Mouse (Mus musculus) hindbrain, embryonic 10.5 days (tissue): ENCODE results near the gene Pelo. TPM values are rescaled to one million over a fixed set of nuclear protein-coding genes. Genes with fewer than 3 reads are reported as not detected.

Source experiments
- DNase-seq: peaks from one replicate; pipeline ENCODE4 v3.0.0-alpha.2; 2017; ENCODE audit warnings: low spot score
- H3K27ac ChIP-seq: fragments of 300-500 bp; sonication (generic); 2 replicates; pipeline ENCODE4 v1.5.1; 2016; ENCODE audit warnings: mild to moderate bottlenecking, moderate library complexity
- H3K27me3 ChIP-seq: fragments of 300-500 bp; sonication (generic); 2 replicates; pipeline ENCODE4 v1.6.1; 2016; ENCODE audit warnings: mild to moderate bottlenecking; ENCODE audit not compliant: poor library complexity, insufficient read depth, severe bottlenecking
- H3K36me3 ChIP-seq: fragments of 300-500 bp; sonication (generic); 2 replicates; pipeline ENCODE4 v1.6.1; 2016; ENCODE audit warnings: mild to moderate bottlenecking, moderate library complexity
- H3K4me1 ChIP-seq: fragments of 300-500 bp; sonication (generic); replicated peaks from 2 replicates; pipeline ENCODE4 v1.6.1; 2016; ENCODE audit warnings: mild to moderate bottlenecking
- H3K4me3 ChIP-seq: fragments of 300-500 bp; sonication (generic); 2 replicates; pipeline ENCODE4 v1.5.1; 2016; ENCODE audit warnings: mild to moderate bottlenecking, moderate library complexity
- H3K9me3 ChIP-seq: fragments of 300-500 bp; sonication (generic); 2 replicates; pipeline ENCODE4 v1.6.1; 2016; ENCODE audit warnings: mild to moderate bottlenecking, moderate library complexity
- WGBS: fragments of 180-500 bp; shearing (Covaris S2); methylation state at CpG from one replicate; pipeline ENCODE4 v1.1.7; 2016; 5-methylcytosine and 5-hydroxymethylcytosine counted together
- polyA plus RNA-seq: library from polyadenylated mRNA; unstranded; fragments of >200 nt; fragmentation: Nextera tagmentation; extraction: Ambion mirVana; gene quantifications from 2 replicates; pipeline ENCODE4 v1.2.1, GENCODE M21; 2016

Gene Pelo
- polyA plus RNA-seq, 1 experiment from 2014 or later = 5.3 TPM

DNA sequence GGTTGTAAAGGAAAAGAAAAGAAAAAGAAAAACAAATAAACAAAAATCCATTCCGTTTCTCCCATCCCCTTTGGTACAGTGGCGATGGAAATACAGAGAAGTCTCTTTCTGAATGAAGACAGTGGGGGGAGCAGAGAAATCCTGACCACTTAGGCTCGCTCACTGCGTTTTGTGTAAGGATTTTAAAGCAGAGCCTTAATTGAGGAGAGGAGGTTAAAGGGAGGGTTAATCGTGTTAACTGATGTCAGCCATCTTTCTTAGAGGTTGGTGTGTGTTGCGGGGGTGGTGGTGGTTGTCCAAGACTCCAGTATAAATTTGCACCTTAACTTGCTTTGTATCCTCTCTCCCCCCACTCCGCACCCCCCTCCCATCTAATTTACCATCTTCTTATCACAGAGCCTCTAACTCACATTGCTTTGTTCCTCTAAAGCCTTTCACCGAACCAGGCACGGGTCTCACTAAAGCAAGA is 1.0 kb upstream of the Pelo start:
- Histone ChIP-seq H3K4me3 (peak overlapping the region; percentile 75), H3K36me3 (peaks cover 32% of the 10 kb centered on the region), H3K27ac (peak overlapping the region; percentile 96), H3K9me3 (peaks cover 10% of the 10 kb centered on the region; the same call in 1 of the 2 replicates), H3K4me1 (peaks cover 22% of the 10 kb centered on the region), H3K27me3 (no peaks in the 10 kb centered on the region)
- no peak for DNase-seq
- 55% methylated on average over 9 of the region's 9 CpGs for WGBS

DNA sequence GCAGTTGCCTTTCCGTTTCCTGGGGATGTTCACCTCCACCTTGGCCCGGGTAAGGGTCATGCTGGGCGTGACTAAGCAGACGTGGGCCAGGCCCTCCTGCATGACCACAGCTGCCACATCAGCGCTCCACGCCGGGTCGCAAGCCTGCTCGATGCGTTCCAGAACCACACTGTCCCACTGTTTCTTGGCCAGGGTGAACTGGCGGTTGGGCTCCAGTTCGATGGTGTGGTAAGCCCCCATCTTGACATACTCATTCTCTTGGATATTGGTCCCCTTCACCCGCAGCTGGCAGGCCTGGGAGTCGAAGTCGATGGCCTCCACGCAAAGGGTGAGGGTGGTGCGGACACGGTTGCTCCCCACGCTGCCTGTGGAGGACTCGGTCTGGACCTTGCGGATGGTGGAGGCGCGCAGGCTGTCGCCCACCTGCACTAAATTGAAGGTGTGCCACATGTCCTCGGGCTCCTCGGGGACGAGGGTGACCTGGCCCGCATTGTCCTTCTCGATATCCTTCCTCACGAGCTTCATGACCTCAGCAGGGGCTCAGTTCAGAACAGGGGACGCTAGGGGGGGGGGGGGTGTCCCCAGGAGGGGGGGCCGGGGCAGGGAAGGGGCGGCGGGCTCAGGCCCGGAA is 476 bp downstream of the Pelo start:
- H3K27me3 ChIP-seq = no peaks in the 10 kb centered on the region
- 8% methylated on average over 35 of the region's 35 CpGs for WGBS
- DNase-seq = peak; percentile 37
- H3K27ac ChIP-seq = peak overlapping the region; percentile 96
- H3K36me3 ChIP-seq = peaks cover 39% of the 10 kb centered on the region
- H3K9me3 ChIP-seq = peaks cover 10% of the 10 kb centered on the region; the same call in 1 of the 2 replicates
- peak overlapping the region; percentile 75 for H3K4me3 ChIP-seq
- peaks cover 22% of the 10 kb centered on the region for H3K4me1 ChIP-seq

DNA sequence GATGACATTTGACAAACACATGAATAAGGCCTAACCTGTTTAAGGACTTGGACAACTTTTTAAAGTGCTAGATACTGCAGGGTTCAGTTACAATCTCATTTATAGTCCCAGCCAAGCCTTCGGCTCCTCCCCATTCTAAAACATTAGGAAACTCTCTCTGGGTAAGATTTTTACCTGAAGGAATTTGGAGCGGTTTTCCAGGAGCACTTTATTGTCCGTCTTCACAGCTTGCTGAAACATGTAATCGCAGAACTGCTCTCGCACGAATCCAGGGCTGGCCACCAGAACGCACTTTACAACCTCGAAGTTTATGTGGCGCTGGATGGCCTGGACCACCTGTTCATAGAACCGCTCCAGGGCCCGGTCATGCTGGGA is 979 bp downstream of the Pelo start:
- Histone ChIP-seq H3K27me3 (no peaks in the 10 kb centered on the region), H3K9me3 (peaks cover 10% of the 10 kb centered on the region; the same call in 1 of the 2 replicates), H3K4me3 (peak overlapping the region; percentile 75), H3K36me3 (peaks cover 39% of the 10 kb centered on the region), H3K27ac (peak overlapping the region; percentile 96), H3K4me1 (peaks cover 22% of the 10 kb centered on the region)
- DNase-seq = no peak
- 62% methylated on average over 11 of the region's 11 CpGs for WGBS

DNA sequence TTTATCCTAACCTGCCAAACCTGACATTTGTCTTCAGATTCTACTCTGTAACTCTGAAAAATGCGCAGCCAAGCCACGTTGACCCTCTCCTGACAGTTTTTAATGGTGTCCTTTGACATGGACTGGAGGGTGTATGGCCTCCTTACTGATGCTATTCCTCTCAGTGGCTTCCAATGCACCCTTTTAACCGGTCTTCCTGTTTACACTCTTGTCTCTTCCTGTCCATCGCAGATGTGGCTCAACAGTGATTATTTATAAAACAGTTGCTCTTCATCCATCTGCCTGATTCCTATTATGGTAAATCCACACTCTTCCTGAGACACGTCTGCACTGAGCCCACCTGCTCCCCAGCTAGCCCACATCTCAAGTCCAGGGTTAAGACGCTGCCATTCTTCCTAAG is 4.0 kb downstream of the Pelo start:
- 90% methylated on average over 6 of the region's 6 CpGs for WGBS
- Histone ChIP-seq H3K9me3 (peaks cover 10% of the 10 kb centered on the region; the same call in 1 of the 2 replicates), H3K27ac (no peak overlapping the region), H3K36me3 (peaks cover 39% of the 10 kb centered on the region), H3K27me3 (no peaks in the 10 kb centered on the region), H3K4me3 (no peak overlapping the region), H3K4me1 (peaks cover 21% of the 10 kb centered on the region)
- no peak for DNase-seq

DNA sequence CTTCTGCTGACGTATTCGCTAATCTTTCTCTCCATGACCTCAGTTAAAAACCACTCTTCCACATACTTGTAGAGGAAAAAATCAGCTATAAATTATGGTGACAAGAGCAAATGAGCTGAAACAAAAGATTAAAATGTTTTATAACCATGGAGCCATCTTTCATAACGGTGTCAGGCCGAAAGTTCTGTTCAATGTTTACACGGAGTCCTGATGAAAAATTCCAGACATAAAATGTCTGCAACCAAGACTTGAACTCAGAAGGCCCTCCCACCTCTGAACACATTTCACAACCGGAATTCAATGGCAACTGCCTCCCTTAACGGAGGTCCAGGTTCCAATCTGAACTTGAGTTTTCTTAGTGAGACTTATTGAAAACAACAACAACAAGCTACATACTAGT is 7.6 kb downstream of the Pelo start:
- Histone ChIP-seq H3K27ac (no peak overlapping the region), H3K4me1 (no peaks in the 10 kb centered on the region), H3K9me3 (0 out of 2 replicates have a peak, but pooled peaks cover 5% of the 10 kb centered on the region), H3K36me3 (peaks cover 20% of the 10 kb centered on the region), H3K4me3 (no peak overlapping the region), H3K27me3 (no peaks in the 10 kb centered on the region)
- no peak for DNase-seq
- 94% methylated on average over 7 of the region's 7 CpGs for WGBS

DNA sequence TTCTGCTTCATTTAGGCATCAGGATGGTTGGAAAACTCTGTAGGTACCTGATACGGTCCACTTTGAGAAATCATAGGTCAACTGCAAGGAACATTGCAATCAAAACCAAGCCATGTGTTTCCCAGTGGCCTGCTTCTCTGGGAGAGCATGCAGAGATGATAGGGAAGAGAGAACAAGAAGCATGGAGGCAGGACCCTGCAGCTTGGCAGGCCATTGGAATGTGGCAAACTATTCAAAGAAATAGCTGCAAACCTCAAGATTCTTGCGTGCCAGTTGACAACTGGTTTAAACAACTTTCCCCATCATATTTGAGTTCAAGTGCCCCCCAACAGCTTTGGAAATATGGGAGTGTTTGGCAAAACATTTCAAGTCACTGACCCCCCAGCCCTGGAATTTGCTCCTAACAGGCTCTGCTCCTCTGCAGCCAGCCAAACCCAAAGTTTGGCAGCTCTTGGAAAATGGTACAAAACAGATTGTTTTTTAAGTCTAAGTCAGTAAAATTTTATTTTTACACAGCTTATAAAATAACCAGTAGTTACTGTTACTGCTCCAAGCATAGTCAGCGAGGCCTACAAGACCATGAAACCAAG is 9.9 kb downstream of the Pelo start:
- WGBS = 90% methylated on average over 3 of the region's 3 CpGs
- Histone ChIP-seq H3K9me3 (no peaks in the 10 kb centered on the region), H3K27ac (no peak overlapping the region), H3K4me1 (no peaks in the 10 kb centered on the region), H3K27me3 (no peaks in the 10 kb centered on the region), H3K4me3 (no peak overlapping the region), H3K36me3 (no peaks in the 10 kb centered on the region)
- DNase-seq = no peak

DNA sequence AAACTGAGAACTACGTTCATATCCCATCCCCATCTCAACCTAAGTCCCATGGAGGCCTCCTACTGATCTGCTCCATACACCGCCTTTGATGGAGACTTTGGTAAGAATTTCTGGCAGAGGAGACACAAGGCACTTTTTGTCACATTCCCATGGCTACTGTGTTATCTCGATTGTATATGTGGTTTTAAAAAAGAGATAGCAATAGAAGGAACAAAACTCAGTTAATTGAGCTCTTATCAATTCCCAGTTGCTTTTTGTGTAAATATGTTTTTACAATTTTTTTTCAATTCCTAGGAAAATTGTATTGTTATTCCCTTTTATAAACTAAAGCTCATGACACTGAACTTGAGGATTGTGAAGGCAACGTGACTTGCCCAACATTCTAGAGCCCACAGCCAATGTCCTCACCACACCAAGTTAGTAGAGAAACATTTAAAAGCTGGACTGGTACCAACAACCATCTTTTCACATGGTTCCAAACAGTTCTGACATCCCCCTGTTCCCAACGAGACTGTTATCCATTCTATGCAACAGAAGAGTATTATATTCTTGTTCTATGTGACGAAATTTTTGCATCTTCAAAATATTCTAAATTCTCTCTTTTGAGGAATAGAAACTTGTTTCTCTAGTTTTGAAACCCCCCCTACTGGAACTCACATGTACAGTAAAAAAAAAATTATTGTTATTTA is 10.8 kb downstream of the Pelo start:
- H3K9me3 ChIP-seq = no peaks in the 10 kb centered on the region
- no peak overlapping the region for H3K4me3 ChIP-seq
- H3K27me3 ChIP-seq = no peaks in the 10 kb centered on the region
- H3K27ac ChIP-seq = no peak overlapping the region
- no peaks in the 10 kb centered on the region for H3K36me3 ChIP-seq
- H3K4me1 ChIP-seq = no peaks in the 10 kb centered on the region
- 87% methylated on average over 6 of the region's 6 CpGs for WGBS
- no peak for DNase-seq

DNA sequence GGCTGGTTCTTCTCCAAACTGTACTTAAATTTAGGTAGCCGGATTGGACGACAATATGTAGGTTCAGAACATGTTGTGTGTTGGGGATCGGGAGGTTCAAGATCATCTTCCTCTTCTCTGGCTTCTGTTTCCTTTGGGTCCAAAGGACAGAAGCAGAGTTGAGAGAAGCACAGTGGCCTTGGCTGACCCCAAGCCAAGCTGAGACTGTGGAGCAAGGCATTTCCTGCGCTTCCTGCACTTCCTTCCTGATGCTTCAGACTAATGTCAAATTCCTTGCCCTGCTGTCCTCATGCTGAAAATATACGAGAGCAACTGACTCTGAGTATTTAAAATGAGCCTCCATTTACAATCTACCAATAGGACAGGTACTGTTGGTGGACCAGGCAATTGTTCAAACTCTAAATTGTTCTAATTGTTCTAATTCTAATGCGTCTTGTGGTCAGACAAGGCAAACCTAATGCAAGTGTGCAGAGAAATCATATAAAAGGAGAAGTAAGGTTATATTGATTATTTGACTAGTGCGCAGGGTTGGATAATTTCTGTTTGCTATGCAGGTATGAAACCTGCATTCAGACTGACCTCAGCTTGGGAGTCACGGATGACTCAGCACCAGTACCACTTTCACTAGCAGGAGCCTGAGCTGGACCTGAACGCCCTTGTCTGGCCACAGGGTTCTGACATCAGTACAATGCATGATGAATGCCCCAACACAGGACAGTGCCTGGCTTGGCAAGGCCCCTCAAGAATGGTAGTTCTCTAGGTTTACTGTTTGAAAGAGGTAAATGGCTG is 12.4 kb downstream of the Pelo start:
- 85% methylated on average over 9 of the region's 9 CpGs for WGBS
- no peak for DNase-seq

DNA sequence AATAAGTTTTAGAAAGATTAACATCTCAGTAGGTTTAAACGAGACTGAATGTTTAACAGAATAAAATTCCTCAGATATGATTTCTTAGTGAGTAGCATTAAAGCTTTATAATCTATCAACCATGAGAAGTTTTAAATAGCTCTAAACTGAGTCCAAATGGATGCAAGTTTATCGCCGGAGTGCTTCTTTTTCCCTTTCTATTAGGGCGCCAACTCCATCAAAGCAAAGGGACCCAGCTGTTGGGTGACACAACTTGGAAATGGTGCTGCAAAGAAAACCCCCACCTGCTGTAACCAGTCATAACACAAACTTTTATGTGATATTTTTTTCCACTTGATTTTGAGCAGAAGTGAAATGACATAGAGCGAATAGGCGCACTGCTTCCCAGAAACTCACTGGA is 17.6 kb downstream of the Pelo start:
- H3K27ac ChIP-seq = no peak overlapping the region
- H3K27me3 ChIP-seq = no peaks in the 10 kb centered on the region
- no peaks in the 10 kb centered on the region for H3K4me1 ChIP-seq
- H3K36me3 ChIP-seq = no peaks in the 10 kb centered on the region
- DNase-seq = no peak
- 96% methylated on average over 6 of the region's 6 CpGs for WGBS
- H3K9me3 ChIP-seq = no peaks in the 10 kb centered on the region
- H3K4me3 ChIP-seq = no peak overlapping the region

More for the DNA sequence above, 12.4 kb downstream of the Pelo start:
- Histone ChIP-seq H3K36me3 (no peaks in the 10 kb centered on the region), H3K4me3 (no peak overlapping the region), H3K9me3 (no peaks in the 10 kb centered on the region), H3K27me3 (no peaks in the 10 kb centered on the region), H3K27ac (no peak overlapping the region), H3K4me1 (no peaks in the 10 kb centered on the region)

DNA sequence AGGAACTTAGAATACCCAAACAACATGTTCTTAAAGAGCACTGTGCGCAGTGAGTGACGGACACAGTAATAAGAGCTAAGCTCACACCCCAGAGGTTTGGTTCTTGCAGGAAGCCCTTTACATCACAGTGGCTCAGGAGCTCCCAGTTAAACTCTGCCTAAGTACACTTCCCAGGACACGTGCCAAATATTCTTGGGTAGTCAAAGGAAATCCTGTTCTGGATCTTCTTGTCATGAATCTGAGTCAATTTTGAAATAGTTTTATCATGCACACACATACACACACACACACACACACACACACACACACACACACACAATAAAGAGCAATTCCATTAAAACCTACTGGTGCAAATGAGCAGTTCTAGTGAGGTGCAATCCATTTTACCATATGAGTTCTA is 18.6 kb downstream of the Pelo start:
- no peak overlapping the region for H3K27ac ChIP-seq
- DNase-seq = no peak
- no peaks in the 10 kb centered on the region for H3K36me3 ChIP-seq
- no peak overlapping the region for H3K4me3 ChIP-seq
- no peaks in the 10 kb centered on the region for H3K27me3 ChIP-seq
- H3K4me1 ChIP-seq = no peaks in the 10 kb centered on the region
- 88% methylated on average over 3 of the region's 3 CpGs for WGBS
- no peaks in the 10 kb centered on the region for H3K9me3 ChIP-seq

DNA sequence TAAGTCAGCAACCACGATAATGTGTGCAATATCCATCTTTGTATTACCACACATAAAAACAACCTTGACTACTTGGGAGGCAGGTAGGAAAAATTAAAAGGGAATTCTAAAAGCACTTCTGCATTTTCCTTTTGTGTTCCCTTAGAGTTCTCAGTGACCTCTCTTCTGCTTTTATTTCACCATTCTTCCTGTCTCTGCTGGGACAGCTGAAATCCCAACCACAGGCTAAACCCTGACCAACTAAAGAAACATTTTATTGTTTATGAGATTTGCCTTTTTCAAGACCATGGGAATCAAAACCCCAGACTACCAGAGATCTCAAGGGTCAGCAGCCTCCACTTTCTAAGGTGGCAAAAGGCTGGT is 22.0 kb downstream of the Pelo start:
- DNase-seq = no peak
- H3K36me3 ChIP-seq = no peaks in the 10 kb centered on the region
- no peak overlapping the region for H3K27ac ChIP-seq
- H3K4me3 ChIP-seq = no peak overlapping the region
- WGBS = 93% methylated on average over 1 of the region's 1 CpGs
- H3K4me1 ChIP-seq = no peaks in the 10 kb centered on the region
- H3K27me3 ChIP-seq = no peaks in the 10 kb centered on the region
- H3K9me3 ChIP-seq = no peaks in the 10 kb centered on the region

DNA sequence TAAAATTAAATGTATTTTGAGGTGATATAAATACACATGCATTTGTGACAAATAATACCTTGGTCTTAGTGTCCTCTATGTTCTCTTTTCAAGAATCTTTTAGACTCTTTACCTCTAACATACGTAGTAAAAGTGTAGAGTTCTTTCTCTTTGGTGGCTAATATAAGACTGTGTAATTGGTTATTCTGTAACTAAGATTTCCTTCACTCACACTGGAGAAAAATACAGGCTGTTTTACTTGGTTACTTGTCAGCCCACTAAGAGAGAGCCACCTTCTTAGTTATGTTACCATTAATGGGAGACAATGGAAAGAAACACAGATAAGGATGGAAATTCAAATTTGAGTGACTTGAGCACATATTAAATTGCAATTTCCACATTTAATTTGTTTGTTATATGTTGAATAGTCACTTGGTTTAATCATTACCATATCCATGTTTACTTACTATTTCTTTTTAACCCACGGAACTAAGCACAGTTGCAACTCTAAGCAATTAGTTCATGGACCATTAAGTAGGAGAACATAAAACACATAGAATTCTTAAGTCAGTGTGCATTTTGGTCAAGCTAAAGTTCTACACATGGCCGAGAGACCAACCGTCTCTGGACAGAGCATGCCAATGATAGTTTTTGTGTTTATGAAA is 22.5 kb downstream of the Pelo start:
- H3K9me3 ChIP-seq = no peaks in the 10 kb centered on the region
- H3K4me1 ChIP-seq = no peaks in the 10 kb centered on the region
- no peak overlapping the region for H3K27ac ChIP-seq
- no peaks in the 10 kb centered on the region for H3K36me3 ChIP-seq
- no peak overlapping the region for H3K4me3 ChIP-seq
- DNase-seq = no peak
- no peaks in the 10 kb centered on the region for H3K27me3 ChIP-seq
- 90% methylated on average over 4 of the region's 4 CpGs for WGBS
